Mouse (Mus musculus): ENCODE data around the gene Polr3e.

GRCm38 (mm10) chr7:120897054-120897453 is 20.5 kb upstream of the Polr3e start:
- TF ChIP-seq MAX (IDR thresholded peaks at IDR 0.05) (no peak), CTCF (IDR thresholded peaks at IDR 0.05; ENCODE audit: control insufficient read depth, insufficient read depth, insufficient read length) (no peak)

All from C2C12 (cell line).